Mouse (Mus musculus) limb, embryonic 13.5 days (tissue): ENCODE measurements around the gene Gclc. TPM values are rescaled to one million over a fixed set of nuclear protein-coding genes. Genes with fewer than 3 reads are reported as not detected.

Source experiments
- ATAC-seq: fragments of 200-750 bp; cut with Nextera tagmentation; 2 replicates; pipeline ENCODE4 v1.8.0; 2017; ENCODE audit warnings: low read depth, moderate number of reproducible peaks, moderate TSS enrichment; ENCODE audit not compliant: low FRiP score
- H3K27ac ChIP-seq: fragments of 300-500 bp; sonication (generic); 2 replicates; pipeline ENCODE4 v1.5.1; 2015; ENCODE audit warnings: inconsistent platforms, mild to moderate bottlenecking, moderate library complexity
- H3K27me3 ChIP-seq: fragments of 300-500 bp; sonication (generic); 2 replicates; pipeline ENCODE4 v1.6.1; 2015; ENCODE audit warnings: mild to moderate bottlenecking, inconsistent platforms
- H3K36me3 ChIP-seq: fragments of 300-500 bp; sonication (generic); 2 replicates; pipeline ENCODE4 v1.6.1; 2015; ENCODE audit warnings: inconsistent platforms, mild to moderate bottlenecking, moderate library complexity
- H3K4me1 ChIP-seq: fragments of 300-500 bp; sonication (generic); 2 replicates; pipeline ENCODE4 v1.6.1; 2015; ENCODE audit warnings: inconsistent platforms
- H3K4me2 ChIP-seq: fragments of 300-500 bp; sonication (generic); replicated peaks from 2 replicates; pipeline ENCODE4 v1.6.1; 2015; ENCODE audit warnings: inconsistent platforms, mild to moderate bottlenecking, moderate library complexity
- H3K4me3 ChIP-seq: fragments of 300-500 bp; sonication (generic); 2 replicates; pipeline ENCODE4 v1.5.1; 2015; ENCODE audit warnings: moderate library complexity, mild to moderate bottlenecking, inconsistent platforms
- H3K9ac ChIP-seq: fragments of 300-500 bp; sonication (generic); 2 replicates; pipeline ENCODE4 v1.6.1; 2015; ENCODE audit warnings: mild to moderate bottlenecking, inconsistent platforms
- H3K9me3 ChIP-seq: fragments of 300-500 bp; sonication (generic); 2 replicates; pipeline ENCODE4 v1.6.1; 2016; ENCODE audit warnings: inconsistent platforms
- WGBS: fragments of 180-500 bp; shearing (Covaris S2); methylation state at CpG from one replicate; pipeline ENCODE4 v1.1.7; 2015; 5-methylcytosine and 5-hydroxymethylcytosine counted together
- polyA plus RNA-seq: library from polyadenylated mRNA; unstranded; fragments of >200 nt; fragmentation: Nextera tagmentation; extraction: Ambion mirVana; gene quantifications from 2 replicates; pipeline ENCODE4 v1.2.1, GENCODE M21; 2015

Gene Gclc
- polyA plus RNA-seq, 1 experiment from 2014 or later = 11.0 TPM

- H3K4me1 ChIP-seq = peaks cover 8% of the 10 kb centered on the region
- peak overlapping the region; percentile 56 for H3K4me2 ChIP-seq
- H3K9me3 ChIP-seq = no peaks in the 10 kb centered on the region
- H3K27me3 ChIP-seq = no peaks in the 10 kb centered on the region
- ATAC-seq = peak; percentile 48
- H3K27ac ChIP-seq = 0 out of 2 replicates have a peak overlapping the region, but pooled peaks have one; percentile 44
- WGBS = 52% methylated on average over 3 of the region's 3 CpGs
- H3K36me3 ChIP-seq = no peaks in the 10 kb centered on the region
- H3K9ac ChIP-seq = peak overlapping the region; percentile 54
- H3K4me3 ChIP-seq = peak overlapping the region; percentile 25
Observed at GRCm38 (mm10) chr9:77806426-77806825, 52.1 kb downstream of the Gclc start.

GRCm38 (mm10) chr9:77806842-77807668 lies 52.7 kb downstream of the Gclc start:
- peak overlapping the region; percentile 54 for H3K9ac ChIP-seq
- H3K4me3 ChIP-seq = peak overlapping the region; percentile 25
- H3K36me3 ChIP-seq = no peaks in the 10 kb centered on the region
- H3K4me1 ChIP-seq = peaks cover 8% of the 10 kb centered on the region
- peak overlapping the region; percentile 56 for H3K4me2 ChIP-seq
- H3K9me3 ChIP-seq = no peaks in the 10 kb centered on the region
- WGBS = 21% methylated on average over 12 of the region's 12 CpGs
- peak; percentile 87 for ATAC-seq
- H3K27ac ChIP-seq = peak overlapping the region; percentile 44; the same call in 1 of the 2 replicates
- H3K27me3 ChIP-seq = no peaks in the 10 kb centered on the region

- no peaks in the 10 kb centered on the region for H3K9me3 ChIP-seq
- no peaks in the 10 kb centered on the region for H3K36me3 ChIP-seq
- H3K4me3 ChIP-seq = no peak overlapping the region
- H3K27ac ChIP-seq = no peak overlapping the region
- no peak overlapping the region for H3K4me2 ChIP-seq
- H3K9ac ChIP-seq = no peak overlapping the region
- no peak for ATAC-seq
- no peaks in the 10 kb centered on the region for H3K27me3 ChIP-seq
- WGBS = 77% methylated on average over 6 of the region's 6 CpGs
- peaks cover 8% of the 10 kb centered on the region for H3K4me1 ChIP-seq
Observed at GRCm38 (mm10) chr9:77808481-77808880, 54.1 kb downstream of the Gclc start.

DNA sequence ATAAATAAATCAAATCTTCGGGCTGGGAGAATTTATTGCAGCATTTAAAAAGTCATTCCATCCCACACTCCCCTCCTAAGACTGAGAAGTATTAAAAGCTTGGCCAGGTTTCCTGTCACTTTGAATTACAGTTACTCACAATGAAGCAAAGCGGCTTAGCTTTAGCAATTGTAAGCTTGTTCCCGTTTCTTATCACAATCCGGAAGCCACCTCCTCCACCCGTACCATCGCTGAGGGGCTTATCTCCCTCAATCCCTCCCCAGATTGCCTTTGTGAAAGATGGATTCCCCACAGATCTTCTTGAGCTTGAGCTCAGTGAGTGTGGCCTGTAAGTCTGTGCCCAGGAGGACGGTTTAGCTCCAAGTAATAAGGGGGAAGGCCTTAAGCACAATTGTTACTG lies 64.5 kb downstream of the Gclc start:
- no peaks in the 10 kb centered on the region for H3K4me1 ChIP-seq
- ATAC-seq = no peak

GRCm38 (mm10) chr9:77819318-77819717 lies 65.0 kb downstream of the Gclc start:
- ATAC-seq = no peak
- no peak overlapping the region for H3K27ac ChIP-seq
- H3K36me3 ChIP-seq = no peaks in the 10 kb centered on the region
- WGBS = 79% methylated on average over 2 of the region's 2 CpGs
- H3K9ac ChIP-seq = no peak overlapping the region
- H3K4me1 ChIP-seq = no peaks in the 10 kb centered on the region
- H3K4me2 ChIP-seq = no peak overlapping the region
- no peaks in the 10 kb centered on the region for H3K27me3 ChIP-seq
- H3K4me3 ChIP-seq = no peak overlapping the region
- H3K9me3 ChIP-seq = peaks cover 6% of the 10 kb centered on the region; the same call in 1 of the 2 replicates

More for the DNA sequence above, 64.5 kb downstream of the Gclc start:
- no peak overlapping the region for H3K4me2 ChIP-seq
- H3K4me3 ChIP-seq = no peak overlapping the region
- H3K27me3 ChIP-seq = no peaks in the 10 kb centered on the region
- 67% methylated on average over 7 of the region's 7 CpGs for WGBS
- no peak overlapping the region for H3K27ac ChIP-seq
- no peak overlapping the region for H3K9ac ChIP-seq
- no peaks in the 10 kb centered on the region for H3K36me3 ChIP-seq
- H3K9me3 ChIP-seq = peaks cover 6% of the 10 kb centered on the region; the same call in 1 of the 2 replicates

GRCm38 (mm10) chr9:77820836-77821235 lies 66.5 kb downstream of the Gclc start:
- Histone ChIP-seq H3K9ac (no peak overlapping the region), H3K4me3 (no peak overlapping the region), H3K36me3 (no peaks in the 10 kb centered on the region), H3K4me2 (no peak overlapping the region), H3K9me3 (peaks cover 6% of the 10 kb centered on the region; the same call in 1 of the 2 replicates), H3K4me1 (peaks cover 8% of the 10 kb centered on the region), H3K27ac (no peak overlapping the region), H3K27me3 (no peaks in the 10 kb centered on the region)
- no peak for ATAC-seq
- 59% methylated on average over 4 of the region's 4 CpGs for WGBS

- Histone ChIP-seq H3K27me3 (no peaks in the 10 kb centered on the region), H3K27ac (peak overlapping the region; percentile 73), H3K36me3 (no peaks in the 10 kb centered on the region), H3K4me1 (peaks cover 23% of the 10 kb centered on the region), H3K4me3 (no peak overlapping the region), H3K9me3 (no peaks in the 10 kb centered on the region), H3K4me2 (peak overlapping the region; percentile 43), H3K9ac (no peak overlapping the region)
- ATAC-seq = peak; percentile 80
- 5% methylated on average over 7 of the region's 7 CpGs for WGBS
Observed at GRCm38 (mm10) chr9:77825380-77825961, 71.1 kb downstream of the Gclc start.

DNA sequence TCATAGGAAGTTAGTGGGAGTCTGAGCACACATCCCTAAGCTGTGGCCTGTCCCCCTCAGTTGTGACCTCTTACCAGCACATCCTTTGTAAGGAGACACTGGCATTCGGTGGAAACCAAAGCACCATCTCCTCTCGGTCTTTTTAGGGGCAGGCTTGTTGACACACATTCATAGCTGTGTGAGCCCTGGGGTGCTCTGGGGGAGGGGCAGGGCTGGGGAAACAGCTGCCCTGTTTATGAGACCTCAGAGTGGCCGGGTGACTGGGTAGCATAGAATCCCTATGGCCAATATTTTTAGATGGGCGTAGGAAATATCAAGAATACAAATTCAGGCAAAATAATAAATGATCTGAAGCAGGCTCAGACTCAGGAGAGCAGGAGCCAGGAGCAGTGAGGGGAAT lies 71.9 kb downstream of the Gclc start:
- no peaks in the 10 kb centered on the region for H3K9me3 ChIP-seq
- no peak overlapping the region for H3K4me3 ChIP-seq
- no peak overlapping the region for H3K9ac ChIP-seq
- H3K27ac ChIP-seq = no peak overlapping the region
- no peaks in the 10 kb centered on the region for H3K36me3 ChIP-seq
- 32% methylated on average over 4 of the region's 4 CpGs for WGBS
- ATAC-seq = no peak
- H3K4me2 ChIP-seq = no peak overlapping the region
- H3K4me1 ChIP-seq = peaks cover 23% of the 10 kb centered on the region
- no peaks in the 10 kb centered on the region for H3K27me3 ChIP-seq

DNA sequence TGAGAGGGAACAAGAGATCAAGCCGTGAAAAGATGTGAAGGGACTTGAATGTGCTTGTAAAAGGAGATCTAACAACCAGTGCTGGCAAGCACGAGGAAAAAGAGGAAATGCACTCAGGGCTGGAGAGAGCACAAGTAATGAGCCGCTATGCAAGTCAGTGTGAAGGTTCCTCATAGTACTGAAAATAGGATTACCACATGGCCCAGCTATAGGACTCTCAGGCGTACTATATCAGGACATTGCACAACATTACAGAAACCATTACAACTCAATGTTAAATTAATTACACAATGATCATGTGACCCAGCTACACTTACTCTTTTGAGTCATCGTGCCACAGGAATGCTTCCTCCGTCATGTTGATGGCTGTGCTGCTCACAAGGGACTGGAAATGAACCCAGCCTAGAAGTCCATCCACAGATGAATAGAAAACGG lies 74.2 kb downstream of the Gclc start:
- Histone ChIP-seq H3K27ac (no peak overlapping the region; the same call in 1 of the 2 replicates), H3K4me2 (0 out of 2 replicates have a peak overlapping the region, but pooled peaks have one; percentile 19)
- 30% methylated on average over 7 of the region's 7 CpGs for WGBS

DNA sequence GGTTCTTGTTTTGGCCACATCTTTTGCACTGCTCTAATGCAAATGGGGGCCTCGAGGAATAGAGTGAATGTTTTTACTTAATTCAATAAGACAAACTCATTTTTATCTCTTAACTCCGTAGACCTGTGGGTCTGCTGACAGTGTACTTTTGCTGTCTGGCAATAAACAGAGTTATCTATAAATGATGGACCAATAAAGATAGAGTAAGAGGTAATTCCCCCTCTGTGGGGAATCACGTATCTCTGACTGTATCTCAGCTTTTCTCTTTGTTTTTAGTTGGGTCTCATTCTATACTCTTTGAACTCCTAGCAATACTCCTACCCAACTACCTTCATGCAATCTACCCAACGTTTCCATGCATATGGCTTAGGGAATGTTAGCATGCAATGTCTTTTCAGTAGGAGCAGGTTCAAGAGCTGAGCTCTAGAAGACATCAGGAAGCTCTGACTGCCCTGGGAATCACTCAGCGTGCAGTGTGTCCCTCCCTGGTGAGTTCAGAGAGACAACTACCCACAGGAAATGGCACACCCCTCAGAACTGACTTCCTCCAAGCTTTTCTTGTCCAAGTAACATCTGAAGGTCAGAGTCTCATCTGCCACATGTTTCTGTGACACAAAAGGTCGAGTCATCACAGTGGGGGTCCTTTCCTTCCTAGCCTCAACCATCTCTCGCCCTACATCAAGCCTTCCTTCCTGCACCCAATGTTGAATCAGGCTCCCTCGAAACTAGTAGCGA lies 80.1 kb downstream of the Gclc start:
- no peak overlapping the region for H3K27ac ChIP-seq
- H3K4me1 ChIP-seq = no peaks in the 10 kb centered on the region
- H3K9me3 ChIP-seq = no peaks in the 10 kb centered on the region
- no peak overlapping the region for H3K4me3 ChIP-seq
- no peaks in the 10 kb centered on the region for H3K36me3 ChIP-seq
- WGBS = 73% methylated on average over 9 of the region's 9 CpGs
- no peak overlapping the region for H3K9ac ChIP-seq
- no peaks in the 10 kb centered on the region for H3K27me3 ChIP-seq
- H3K4me2 ChIP-seq = no peak overlapping the region
- ATAC-seq = no peak

More for the DNA sequence above, 74.2 kb downstream of the Gclc start:
- H3K9me3 ChIP-seq = no peaks in the 10 kb centered on the region
- no peaks in the 10 kb centered on the region for H3K27me3 ChIP-seq
- no peak overlapping the region for H3K9ac ChIP-seq
- peaks cover 23% of the 10 kb centered on the region for H3K4me1 ChIP-seq
- H3K36me3 ChIP-seq = no peaks in the 10 kb centered on the region
- H3K4me3 ChIP-seq = no peak overlapping the region
- ATAC-seq = peak; percentile 71; the same call in 1 of the 2 replicates

DNA sequence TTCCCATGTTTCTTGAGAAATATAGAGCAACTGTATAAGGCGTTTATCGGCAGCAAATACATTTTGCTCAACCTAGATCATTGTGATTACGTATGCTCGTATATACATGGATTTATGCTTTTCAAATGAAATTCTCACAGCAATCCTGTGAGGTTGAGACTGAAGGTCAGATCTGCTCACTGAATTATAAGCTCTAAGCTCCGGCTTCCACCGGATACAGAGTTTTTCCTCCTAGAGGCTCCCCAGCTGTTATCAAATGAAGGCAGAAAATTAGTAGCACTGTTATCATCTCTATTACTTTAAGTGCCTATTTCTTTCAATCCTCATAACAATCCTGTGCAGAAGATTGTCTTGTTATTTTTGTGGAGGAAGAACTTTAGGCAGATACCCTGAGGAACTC lies 80.8 kb downstream of the Gclc start:
- no peaks in the 10 kb centered on the region for H3K9me3 ChIP-seq
- H3K27ac ChIP-seq = no peak overlapping the region
- no peak overlapping the region for H3K9ac ChIP-seq
- 92% methylated on average over 6 of the region's 6 CpGs for WGBS
- H3K36me3 ChIP-seq = no peaks in the 10 kb centered on the region
- ATAC-seq = no peak
- no peak overlapping the region for H3K4me3 ChIP-seq
- no peaks in the 10 kb centered on the region for H3K27me3 ChIP-seq
- H3K4me1 ChIP-seq = no peaks in the 10 kb centered on the region
- H3K4me2 ChIP-seq = no peak overlapping the region

DNA sequence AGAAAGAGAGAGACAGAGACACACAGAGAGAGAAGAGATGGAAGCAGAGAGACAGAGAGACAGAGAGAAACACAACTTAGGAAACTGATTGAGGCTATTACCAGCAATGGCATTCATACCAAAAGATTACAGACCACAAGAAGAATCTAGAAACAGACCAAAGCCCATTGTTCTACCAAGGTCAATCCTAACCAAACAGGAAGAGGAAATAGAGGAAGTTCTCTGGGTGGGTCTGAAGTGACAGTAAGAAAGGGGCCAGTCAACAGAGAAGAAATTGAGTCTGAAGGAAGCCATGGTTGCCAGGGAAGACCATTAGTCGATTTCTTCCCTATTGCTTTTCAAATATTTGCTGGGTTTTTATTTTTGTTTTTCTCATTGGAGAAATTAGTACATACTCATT lies 81.4 kb downstream of the Gclc start:
- 78% methylated on average over 1 of the region's 1 CpGs for WGBS
- H3K36me3 ChIP-seq = no peaks in the 10 kb centered on the region
- no peaks in the 10 kb centered on the region for H3K9me3 ChIP-seq
- H3K9ac ChIP-seq = no peak overlapping the region
- no peak overlapping the region for H3K27ac ChIP-seq
- ATAC-seq = no peak
- H3K27me3 ChIP-seq = no peaks in the 10 kb centered on the region
- no peaks in the 10 kb centered on the region for H3K4me1 ChIP-seq
- no peak overlapping the region for H3K4me2 ChIP-seq
- no peak overlapping the region for H3K4me3 ChIP-seq
